Mouse (Mus musculus) lung, embryonic 14.5 days (tissue): ENCODE data around the gene Hic1. TPM values are rescaled to one million over a fixed set of nuclear protein-coding genes. Genes with fewer than 3 reads are reported as not detected.

ENCODE experiments used
- ATAC-seq: fragments of 200-750 bp; cut with Nextera tagmentation; 2 replicates; pipeline ENCODE4 v1.8.0; 2017; ENCODE audit warnings: mild to moderate bottlenecking, moderate TSS enrichment, moderate library complexity; ENCODE audit not compliant: insufficient read depth
- DNase-seq: peaks from one replicate; pipeline ENCODE4 v3.0.0-alpha.2; 2015
- H3K27ac ChIP-seq: fragments of 300-500 bp; sonication (generic); 2 replicates; pipeline ENCODE4 v1.5.1; 2014; ENCODE audit warnings: low read depth, mild to moderate bottlenecking, moderate library complexity
- H3K27me3 ChIP-seq: fragments of 300-500 bp; sonication (generic); 2 replicates; pipeline ENCODE4 v1.6.1; 2014; ENCODE audit warnings: low read length, control low read depth; ENCODE audit not compliant: insufficient read depth
- H3K36me3 ChIP-seq: fragments of 300-500 bp; sonication (generic); 2 replicates; pipeline ENCODE4 v1.6.1; 2014; ENCODE audit warnings: control low read depth; ENCODE audit not compliant: insufficient read depth
- H3K4me1 ChIP-seq: fragments of 300-500 bp; sonication (generic); 2 replicates; pipeline ENCODE4 v1.6.1; 2014; ENCODE audit warnings: antibody characterized with exemption, control low read depth; ENCODE audit not compliant: insufficient read depth
- H3K4me2 ChIP-seq: fragments of 300-500 bp; sonication (generic); 2 replicates; pipeline ENCODE4 v1.6.1; 2014; ENCODE audit warnings: mild to moderate bottlenecking
- H3K4me3 ChIP-seq: fragments of 300-500 bp; sonication (generic); 2 replicates; pipeline ENCODE4 v1.5.1; 2014; ENCODE audit warnings: low read depth, low read length
- H3K9ac ChIP-seq: fragments of 300-500 bp; sonication (generic); 2 replicates; pipeline ENCODE4 v1.6.1; 2014
- H3K9me3 ChIP-seq: fragments of 300-500 bp; sonication (generic); 2 replicates; pipeline ENCODE4 v1.6.1; 2016; ENCODE audit warnings: low read depth, low read length, control low read depth
- CTCF ChIP-seq: IDR thresholded peaks from 2 replicates; pipeline ENCODE4 v1.5.1; 2016; ENCODE audit warnings: antibody characterized with exemption, low read depth
- WGBS: fragments of 180-500 bp; shearing (Covaris S2); extraction: QIAGEN DNeasy Blood & Tissue Kit; methylation state at CpG from one replicate; pipeline ENCODE4 v1.1.7; 2014; 5-methylcytosine and 5-hydroxymethylcytosine counted together
- microRNA counts: library from miRNA; unstranded; fragments of <30 nt; microRNA quantifications from one replicate; lab custom pipeline; 2016
- microRNA-seq: library from miRNA; unstranded; fragments of <30 nt; microRNA quantifications from one replicate; pipeline ENCODE4, GENCODE M21; 2016; ENCODE audit warnings: borderline number of aligned reads
- polyA plus RNA-seq: library from polyadenylated mRNA; unstranded; fragments of >200 nt; fragmentation: Nextera tagmentation; extraction: Ambion mirVana; gene quantifications from 2 replicates; pipeline ENCODE4 v1.2.1, GENCODE M21; 2014

Hic1 gene
- polyA plus RNA-seq, 1 experiment from 2014 or later = 15.6 TPM

GRCm38 (mm10) chr11:75116379-75116778 lies 52.9 kb downstream of the Hic1 start:
- no peak overlapping the region for H3K4me2 ChIP-seq
- H3K9ac ChIP-seq = no peak overlapping the region
- H3K4me3 ChIP-seq = no peak overlapping the region
- H3K27me3 ChIP-seq = no peaks in the 10 kb centered on the region
- no peak for TF ChIP-seq CTCF
- ATAC-seq = no peak
- H3K27ac ChIP-seq = peak overlapping the region; percentile 32; the same call in 1 of the 2 replicates
- H3K9me3 ChIP-seq = no peaks in the 10 kb centered on the region
- WGBS = 61% methylated on average over 6 of the region's 6 CpGs
- 0 out of 2 replicates have a peak, but pooled peaks cover 4% of the 10 kb centered on the region for H3K4me1 ChIP-seq
- no peaks in the 10 kb centered on the region; the same call in 1 of the 2 replicates for H3K36me3 ChIP-seq
- DNase-seq = peak; percentile 15

MicroRNAs within 50 kb of the gene (microRNA counts, 519-probe panel; counts per million panel counts)
- microRNA mmu-miR-132 (lab: Ali Mortazavi, UCI) (3,328 counts per million, percentile 65 among the panel's probes with 10 or more counts), microRNA mmu-miR-212 (lab: Ali Mortazavi, UCI) (30.5 counts per million)

Small RNA genes within 50 kb of the gene (microRNA-seq; reads per million reads assigned to microRNA genes)
- gene Mir132 (445 reads per million, percentile 65 among the genes with 10 or more reads in this experiment), gene Mir212 (57.0 reads per million, percentile 41 among the genes with 10 or more reads in this experiment)

Other genes with a start within 250 kb of the Hic1 start
- gene Smg6, start 243.7 kb downstream of the Hic1 start, polyA plus RNA-seq = 16.4 TPM in 2 replicates
- gene Srr, start 243.6 kb downstream of the Hic1 start, polyA plus RNA-seq = 22.6 and 23.6 TPM in 2 replicates
- 28.6 and 29.9 TPM in 2 replicates for gene Ovca2, start 9.3 kb upstream of the Hic1 start, polyA plus RNA-seq
- gene Dph1, start 21.7 kb upstream of the Hic1 start, polyA plus RNA-seq = 25.0 and 26.5 TPM in 2 replicates
- 1.1 and 1.5 TPM in 2 replicates for gene Rtn4rl1, start 24.3 kb upstream of the Hic1 start, polyA plus RNA-seq
- gene Rpa1, start 178.8 kb upstream of the Hic1 start, polyA plus RNA-seq = 185 and 186 TPM in 2 replicates
- gene Smyd4, start 178.9 kb upstream of the Hic1 start, polyA plus RNA-seq = 14.2 and 17.3 TPM in 2 replicates